Mouse (Mus musculus) kidney, postnatal 4 days (tissue): ENCODE data around the gene Ptk7.

Experiments used
- DNase-seq, 2 experiments: peaks; one replicate each; pipeline ENCODE4 v3.0.0; 2021; ENCODE audit warnings: mixed read lengths in 2 of 2

Gene Ptk7

GRCm38 (mm10) chr17:46554977-46555672 is 74.2 kb downstream of the Ptk7 start:
- peak; percentile 61 to 78 for DNase-seq

DNA sequence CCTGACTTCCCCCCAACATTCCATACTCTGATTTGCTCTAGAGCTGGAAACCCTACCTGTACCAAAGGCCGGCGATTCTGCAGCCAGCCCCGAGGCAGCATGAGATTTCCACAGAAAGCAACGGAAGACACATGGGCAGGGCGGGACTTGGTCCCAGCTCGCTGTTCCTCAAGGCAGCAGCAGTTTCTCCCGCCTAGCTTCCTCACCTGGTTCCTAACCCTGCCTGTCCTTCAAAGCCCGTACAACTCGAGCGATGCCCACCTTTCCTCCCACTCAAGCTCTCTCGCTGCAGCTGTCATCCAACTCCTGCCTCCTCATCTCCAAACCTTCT is 74.7 kb downstream of the Ptk7 start:
- peak in 1 of 2 experiments; percentile 62 for DNase-seq

- DNase-seq: no peak
These were observed 75.4 kb downstream of the Ptk7 start for GRCm38 (mm10) chr17:46553926-46554325.

GRCm38 (mm10) chr17:46553469-46553868 is 75.8 kb downstream of the Ptk7 start:
- DNase-seq: peak in 1 of 2 experiments; percentile 29

DNA sequence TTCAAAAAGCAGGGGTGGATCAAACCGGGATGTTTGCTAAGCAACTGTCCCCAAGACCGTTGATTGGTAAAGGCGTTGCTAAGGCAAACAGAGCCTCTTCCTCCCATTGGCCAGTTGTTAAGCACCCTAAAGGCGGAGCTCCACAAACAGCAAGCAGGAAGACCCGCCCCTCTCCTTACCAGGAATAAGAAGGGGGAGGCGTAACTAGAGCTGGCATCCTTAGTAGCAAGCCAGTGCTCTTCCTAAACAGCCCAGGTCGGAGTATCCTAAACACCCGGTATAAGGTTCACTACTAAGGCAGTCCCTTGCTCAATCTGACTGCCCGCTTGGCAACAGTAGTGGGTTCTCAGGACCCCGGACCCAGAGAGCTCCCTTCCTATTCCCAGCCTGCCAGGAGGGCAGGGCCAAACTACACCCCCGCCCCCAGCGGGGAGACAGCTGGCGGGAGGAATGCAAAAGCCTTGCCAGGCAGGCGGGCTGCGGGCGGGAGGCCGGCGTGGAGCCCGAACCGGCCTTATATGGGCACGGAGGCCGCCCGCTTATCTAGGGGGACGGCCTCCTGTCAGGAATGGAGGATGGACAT is 76.4 kb downstream of the Ptk7 start:
- DNase-seq: peak; percentile 92 to 95

DNA sequence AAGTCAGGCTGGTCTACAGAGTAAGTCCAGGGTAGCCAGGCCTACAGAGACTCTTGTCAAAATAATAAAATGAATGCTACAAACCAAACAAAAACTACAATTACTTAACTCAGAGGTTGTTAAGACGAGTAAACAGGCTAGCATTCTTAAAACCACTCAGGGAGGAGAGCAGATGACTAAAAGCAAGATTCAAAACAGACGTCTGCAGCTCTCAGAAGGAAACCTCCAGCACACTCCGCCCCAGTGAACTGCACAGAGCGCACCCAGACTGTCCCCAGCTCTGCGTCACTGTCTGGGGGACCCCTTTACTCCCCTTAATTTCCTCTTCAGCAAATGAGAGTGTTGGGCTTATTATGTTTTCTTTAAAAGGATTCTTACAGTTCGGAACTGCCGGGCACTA is 77.2 kb downstream of the Ptk7 start:
- no peak for DNase-seq

DNA sequence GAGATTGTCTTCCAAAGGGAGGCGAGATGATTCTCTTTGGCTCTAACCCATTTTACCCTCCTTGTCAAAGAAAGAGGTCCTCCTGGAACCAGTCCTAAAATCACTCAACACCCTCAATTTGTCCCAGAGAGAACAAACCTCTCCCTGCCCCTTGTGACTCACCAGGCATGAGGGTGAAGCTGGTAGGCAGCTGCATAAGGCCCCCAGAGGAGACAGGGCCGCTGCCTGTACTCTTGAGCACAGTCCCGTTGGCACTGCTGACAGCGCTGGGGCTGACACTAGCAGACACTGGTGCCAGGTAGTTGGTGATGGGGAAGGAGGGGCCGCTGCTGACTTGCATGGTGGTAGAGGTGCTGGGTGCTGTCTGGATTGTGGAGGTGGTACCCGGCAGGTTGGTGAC is 77.9 kb downstream of the Ptk7 start:
- DNase-seq: no peak

DNA sequence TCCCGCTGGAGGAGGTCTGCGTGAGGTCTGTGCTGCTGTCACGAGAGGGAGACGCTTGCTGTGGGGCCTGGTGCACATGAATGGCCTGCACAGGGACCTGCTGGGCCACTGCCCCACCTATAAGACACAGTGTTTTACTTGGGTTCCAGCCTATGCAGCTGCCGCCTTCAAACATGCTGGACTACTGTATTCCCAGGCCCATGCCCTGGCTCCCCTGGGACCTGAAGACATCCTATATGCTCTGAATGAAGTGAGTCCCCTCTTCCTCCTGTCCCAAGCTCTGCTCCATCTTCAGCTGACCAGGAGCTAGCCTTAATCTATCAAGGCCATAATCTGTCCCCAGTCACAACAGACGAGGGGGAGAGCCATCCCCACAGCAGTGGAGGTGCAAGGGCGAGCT is 78.4 kb downstream of the Ptk7 start:
- DNase-seq: no peak

DNA sequence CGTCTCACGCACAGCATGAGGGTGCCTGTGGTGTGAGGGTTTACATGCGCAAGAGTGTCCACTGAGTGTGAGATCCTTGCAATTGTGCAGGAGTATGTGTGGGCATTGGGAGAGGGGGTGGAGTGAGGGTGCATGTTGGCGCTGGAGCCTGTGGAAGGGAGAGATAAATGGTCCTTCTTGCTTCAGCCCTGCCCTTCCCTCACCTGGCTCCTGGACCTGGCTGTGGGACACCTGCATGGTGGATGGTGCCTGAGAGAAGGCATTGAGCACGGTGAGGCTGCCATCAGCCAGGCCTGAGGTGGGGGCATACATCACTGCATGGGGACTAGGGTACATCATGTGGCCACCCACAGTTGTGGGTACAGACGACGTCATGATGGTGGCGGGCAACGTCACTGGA is 79.7 kb downstream of the Ptk7 start:
- no peak for DNase-seq

GRCm38 (mm10) chr17:46549193-46549592 is 80.1 kb downstream of the Ptk7 start:
- DNase-seq: peak; percentile 85 to 91

DNA sequence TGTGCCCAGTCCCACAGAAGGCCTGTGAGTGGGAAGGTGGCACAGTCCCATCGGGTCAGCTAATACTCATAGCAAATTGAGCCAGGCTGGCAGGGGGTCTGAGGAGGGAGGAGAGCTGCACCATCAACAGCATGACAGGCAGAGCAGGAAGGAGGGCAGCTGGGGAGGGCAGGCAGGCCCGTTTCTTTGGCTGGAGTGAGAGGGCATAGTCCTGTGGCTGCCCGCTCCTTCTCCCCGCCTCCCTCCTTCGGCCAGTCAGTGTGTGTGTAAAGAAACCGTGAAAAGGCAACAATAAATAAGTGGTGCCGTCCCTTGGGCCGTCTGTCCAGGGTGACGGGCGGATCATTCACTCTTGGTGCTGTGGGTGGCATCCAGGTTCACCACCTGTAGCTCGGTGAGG is 80.6 kb downstream of the Ptk7 start:
- DNase-seq: peak; percentile 21 to 50

- peak; percentile 38 to 49 for DNase-seq
These were observed 81.4 kb downstream of the Ptk7 start for GRCm38 (mm10) chr17:46547923-46548322.

GRCm38 (mm10) chr17:46546995-46547394 is 82.3 kb downstream of the Ptk7 start:
- peak; percentile 34 to 52 for DNase-seq

DNA sequence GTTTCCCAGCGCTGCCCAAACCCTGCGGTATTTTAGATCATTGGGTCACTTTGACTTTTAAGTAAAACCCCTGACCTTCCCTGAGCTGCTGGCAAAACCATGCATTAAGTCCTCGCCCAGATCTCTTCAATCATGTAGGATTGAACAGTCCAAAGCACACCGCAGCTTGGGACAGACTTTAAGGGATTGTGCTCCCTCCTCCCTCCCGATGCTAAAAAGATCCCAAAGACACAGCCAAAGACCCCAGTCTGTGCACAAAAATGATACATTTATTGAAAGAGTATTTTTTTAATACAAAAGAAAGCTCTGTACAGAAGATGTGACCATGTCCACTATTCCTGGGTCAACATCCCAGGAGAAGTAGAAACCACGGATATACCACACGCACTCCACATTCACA is 82.7 kb downstream of the Ptk7 start:
- DNase-seq: peak in 1 of 2 experiments; percentile 20

DNA sequence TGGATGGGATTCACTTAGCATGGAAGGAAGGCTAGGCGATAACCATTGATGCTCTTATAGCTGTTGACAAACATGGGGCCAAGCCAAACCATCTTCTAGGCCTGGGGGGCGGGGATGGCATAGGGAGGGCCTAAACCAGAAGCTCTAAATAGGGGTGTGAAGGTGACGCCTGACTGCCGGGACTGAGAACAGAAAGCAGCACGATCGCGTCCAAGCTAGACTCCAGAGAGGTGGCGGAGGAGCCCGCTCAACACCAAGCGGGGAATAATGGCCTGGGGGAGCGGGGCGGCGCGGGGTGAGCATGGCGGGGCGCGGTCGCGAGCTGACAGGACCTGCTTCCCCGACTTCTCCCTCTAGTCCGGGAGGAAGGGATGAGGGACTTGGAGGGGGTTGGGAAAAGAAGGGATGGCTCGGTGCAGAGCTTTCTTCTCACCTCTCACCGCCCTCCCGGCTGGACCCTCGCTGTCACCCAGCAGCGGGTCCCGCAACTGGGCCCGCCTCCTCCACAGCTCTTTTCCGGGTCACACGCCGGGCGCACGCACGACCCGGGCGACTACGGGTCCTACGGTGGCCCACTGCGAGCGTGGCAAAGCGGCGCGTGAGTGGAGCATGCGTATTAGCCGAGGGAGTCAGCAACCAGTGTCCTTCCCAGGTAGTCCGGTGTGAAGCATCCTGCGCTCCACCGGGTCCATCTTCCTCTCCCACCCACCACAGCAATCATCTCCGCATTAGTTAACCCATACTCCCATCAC is 83.3 kb downstream of the Ptk7 start, which contains the start of gene Cul9:
TSS of gene Cul9 (minus strand) at position 576 of the 752 bp plus-strand sequence.
- peak; percentile 81 to 88 for DNase-seq

- no peak for DNase-seq
These were observed 85.6 kb downstream of the Ptk7 start for GRCm38 (mm10) chr17:46543661-46544060.

DNA sequence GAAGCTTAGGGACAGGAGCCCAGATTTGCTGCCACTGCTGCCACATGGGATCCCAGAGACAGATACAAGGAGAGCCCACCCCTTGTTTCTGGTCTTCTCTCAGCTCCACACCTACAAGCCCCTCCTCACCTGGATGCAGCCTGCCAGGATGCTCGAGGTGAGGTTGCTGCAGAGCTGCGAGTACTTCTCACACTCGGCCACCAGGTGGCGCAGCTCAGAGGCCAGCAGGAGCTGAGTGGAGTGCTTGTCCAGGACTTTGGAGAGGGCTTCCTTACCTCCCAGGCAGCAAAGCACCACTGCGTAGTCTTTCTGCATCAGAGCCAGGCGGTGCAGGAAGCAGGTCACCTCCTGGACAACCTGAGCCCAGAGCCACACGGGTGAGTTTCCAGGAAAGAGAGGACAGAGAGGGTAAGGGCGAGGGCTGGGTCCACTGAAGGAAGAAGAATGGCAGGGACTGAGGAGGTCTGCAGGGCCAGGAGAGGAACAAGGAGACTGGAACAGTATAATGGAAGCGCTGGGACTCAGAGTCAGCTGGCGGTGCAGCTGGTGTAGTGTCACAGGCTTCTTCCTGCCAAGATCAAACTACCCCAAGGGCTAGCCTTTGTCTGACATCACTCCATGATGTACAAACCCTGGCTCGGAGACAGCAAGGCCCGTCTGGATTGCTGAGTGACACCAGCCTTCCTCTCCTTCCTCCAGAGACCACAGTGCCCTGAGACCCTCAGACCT is 103.6 kb downstream of the Ptk7 start:
- DNase-seq: peak; percentile 91 to 92

GRCm38 (mm10) chr17:46525065-46525464 is 104.2 kb downstream of the Ptk7 start:
- DNase-seq: no peak

DNA sequence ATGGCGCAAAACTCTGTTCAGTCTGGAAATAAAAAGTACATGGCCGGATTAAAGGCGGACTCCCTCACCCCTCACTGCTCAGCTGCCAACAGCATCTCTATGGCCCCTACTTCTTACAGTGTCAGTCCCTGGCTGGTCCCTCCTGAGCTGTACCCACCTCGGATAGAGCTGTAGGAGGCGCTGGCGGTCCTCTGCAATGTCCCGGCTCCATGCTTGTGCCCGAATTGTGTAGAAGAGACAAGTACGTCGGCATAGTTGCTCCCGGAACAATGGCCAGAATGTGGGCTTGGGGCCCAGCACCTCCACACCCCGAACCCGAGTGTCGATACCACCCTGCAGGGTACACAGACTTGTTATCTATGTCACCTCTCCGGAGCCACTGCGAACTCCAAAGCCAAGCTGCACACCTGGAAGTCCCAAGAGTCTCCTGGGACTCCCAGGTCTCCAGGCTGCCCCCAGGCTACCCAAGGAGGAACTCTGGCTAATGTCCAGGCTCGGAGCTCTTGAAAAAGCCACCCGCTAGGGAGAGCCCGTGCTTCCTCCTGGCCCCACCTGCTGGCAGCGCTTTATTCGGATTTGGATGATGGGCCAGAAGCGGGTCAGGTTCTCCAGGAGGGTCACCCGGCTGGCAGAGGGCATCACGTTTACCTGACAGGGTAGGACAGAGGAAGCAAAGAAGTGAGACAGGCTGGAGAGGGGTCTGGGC is 107.2 kb downstream of the Ptk7 start:
- peak; percentile 24 to 53 for DNase-seq

GRCm38 (mm10) chr17:46521174-46521573 is 108.1 kb downstream of the Ptk7 start:
- no peak for DNase-seq

- no peak for DNase-seq
These were observed 108.8 kb downstream of the Ptk7 start for GRCm38 (mm10) chr17:46520385-46520979.

DNA sequence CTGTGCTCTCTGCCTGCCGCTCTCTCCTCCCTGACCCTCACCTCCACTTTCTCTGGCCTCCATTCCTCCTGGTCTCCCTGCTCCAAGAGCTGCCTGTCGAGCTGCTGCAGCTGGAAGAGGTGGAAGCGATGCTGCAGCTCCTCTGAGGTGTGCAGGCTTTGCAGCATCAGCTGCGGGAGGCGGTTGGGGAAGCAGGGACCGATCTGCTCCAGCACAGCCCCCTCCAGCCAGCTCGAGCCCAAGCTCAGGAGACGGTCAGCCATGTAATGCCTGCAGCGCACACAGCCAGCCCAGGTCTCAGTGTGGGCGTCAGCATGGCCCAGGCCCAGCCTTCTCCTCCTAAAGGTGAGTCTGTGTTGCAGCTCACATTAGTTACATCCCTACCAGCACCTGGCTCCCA is 109.3 kb downstream of the Ptk7 start:
- no peak for DNase-seq
